In genomic region chr15:28134206-28134605, GRCm38 (mm10) we compare ENCODE assay signal across 19 mouse cellular contexts.
DNase-seq lines count a peak whose midpoint lies in the region; ATAC-seq lines count a peak whose summit lies in the region.
"Had no signal": no experiment of that assay in that cellular context is flagged by ENCODE, and none has a peak within 500 bp of the region (broad histone marks: within the 10 kb centered on the region; RNA-seq: fewer than 3 reads in every experiment).

No protein-coding gene starts in this region.

- H3K9me3 ChIP-seq in limb, embryonic 15.5 days: no peaks in the 10 kb centered on the region
- no peaks in the 10 kb centered on the region for H3K9me3 ChIP-seq in limb, embryonic 10.5 days (replicated peaks)
- H3K9me3 ChIP-seq: kidney, embryonic 15.5 days; midbrain, embryonic 12.5 days had no signal

- H3K27ac ChIP-seq in limb, embryonic 15.5 days: 0 out of 2 replicates have a peak overlapping the region, but pooled peaks have one; percentile 5
- H3K27ac ChIP-seq in limb, embryonic 10.5 days: no peak overlapping the region
- H3K27ac ChIP-seq: kidney, embryonic 15.5 days; layer of hippocampus, adult 2 months; left cerebral cortex, adult 2 months; limb, embryonic 13.5 days; midbrain, embryonic 12.5 days had no signal

- H3K4me1 ChIP-seq in limb, embryonic 15.5 days: peaks cover 4% of the 10 kb centered on the region; the same call in 1 of the 2 replicates
- H3K4me1 ChIP-seq in limb, embryonic 10.5 days: no peaks in the 10 kb centered on the region
- H3K4me1 ChIP-seq: midbrain, embryonic 12.5 days had no signal

- ATAC-seq in limb, embryonic 15.5 days (ENCODE audit: insufficient number of reproducible peaks, low FRiP score, low TSS enrichment, low read depth): no peak
- ATAC-seq: activated CD4-positive, CD25-positive, alpha-beta regulatory T cell, adult 4 months; liver, postnatal 0 days had no signal

- no peaks in the 10 kb centered on the region for H3K27me3 ChIP-seq in limb, embryonic 15.5 days
- no peaks in the 10 kb centered on the region for H3K27me3 ChIP-seq in limb, embryonic 10.5 days (ENCODE audit: low read depth, poor library complexity, severe bottlenecking)
- H3K27me3 ChIP-seq: CH12.LX; kidney, embryonic 15.5 days; limb, embryonic 13.5 days; midbrain, embryonic 12.5 days had no signal

- intact Hi-C loops in heart, postnatal 36 days (cut with DNase I): no loop called here

- WGBS in limb, embryonic 15.5 days: 60% methylated on average over 2 of the region's 2 CpGs
- WGBS in limb, embryonic 10.5 days: 83% methylated on average over 2 of the region's 2 CpGs

- H3K36me3 ChIP-seq in limb, embryonic 15.5 days: no peaks in the 10 kb centered on the region
- H3K36me3 ChIP-seq in limb, embryonic 10.5 days: no peaks in the 10 kb centered on the region
- H3K36me3 ChIP-seq: kidney, embryonic 15.5 days; limb, embryonic 13.5 days; midbrain, embryonic 12.5 days had no signal

- no peak overlapping the region for H3K4me3 ChIP-seq in limb, embryonic 15.5 days
- H3K4me3 ChIP-seq in limb, embryonic 10.5 days: no peak overlapping the region
- H3K4me3 ChIP-seq: kidney, embryonic 15.5 days; layer of hippocampus, adult 2 months; left cerebral cortex, adult 2 months; limb, embryonic 13.5 days; midbrain, embryonic 12.5 days had no signal

- no peak overlapping the region for H3K9ac ChIP-seq in limb, embryonic 15.5 days
- H3K9ac ChIP-seq: kidney, embryonic 15.5 days; limb, embryonic 13.5 days; liver, postnatal 0 days; midbrain, embryonic 12.5 days had no signal

- peak; percentile 4 for DNase-seq in cerebellum, adult 9-11 months
- no peak for DNase-seq in cerebellum, adult 9-10 months
- peak; percentile 70 for DNase-seq in heart, adult 11 months
- DNase-seq in heart, postnatal 36 days: no peak
- no peak for DNase-seq in limb, embryonic 10.5 days (ENCODE audit: low spot score)
- DNase-seq in heart, postnatal 4 days: peak; percentile 21
- no peak for DNase-seq in yolk sac, embryonic 10.5 days (ENCODE audit: low spot score)
- DNase-seq: cerebellum, adult 11-12 months; liver, postnatal 0 days; lung, postnatal 4 days; right cerebral cortex, postnatal 25 days had no signal

- H3K4me2 ChIP-seq in limb, embryonic 15.5 days: no peak overlapping the region
- H3K4me2 ChIP-seq: kidney, embryonic 15.5 days; limb, embryonic 13.5 days; midbrain, embryonic 12.5 days had no signal

Comparison
In these comparisons a context has a peak if more than half of its experiments do, and no peak if none do; other contexts are left out.
1. DNase-seq: peak in cerebellum, adult 9-11 months (single experiment), heart, adult 11 months (single experiment) and heart, postnatal 4 days (single experiment); none in cerebellum, adult 9-10 months (single experiment), heart, postnatal 36 days (0 of 2), limb, embryonic 10.5 days (single experiment) and yolk sac, embryonic 10.5 days (single experiment).